Mouse (Mus musculus): ENCODE measurements around the gene Lgals7.
"Not testable (repeated sequence)": the region's sequence is repeated elsewhere in the genome, so short reads cannot be mapped to it uniquely, and the experiment has no call there.

Gene Lgals7

DNA sequence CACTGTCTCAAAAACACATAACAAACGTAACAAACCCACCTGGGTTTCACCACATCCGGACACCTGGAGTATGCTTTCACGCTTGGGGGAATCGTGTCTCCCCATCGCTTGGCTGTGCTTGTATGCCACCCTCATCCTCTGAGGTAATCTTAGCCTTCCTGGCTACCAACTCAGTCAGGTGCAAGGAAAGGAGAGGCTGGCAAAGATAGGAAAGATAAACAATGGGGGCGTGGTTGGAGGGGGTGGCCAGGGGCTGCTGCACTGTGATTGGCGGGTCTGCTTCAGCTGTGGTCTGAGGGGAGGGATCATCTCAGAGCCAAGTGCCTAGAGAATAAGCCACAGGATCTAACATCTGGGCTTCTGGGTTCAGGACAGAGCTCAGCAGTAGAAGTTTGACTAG, 16.0 kb downstream of the Lgals7 start:
- DNase-seq, result peak; percentile 61

GRCm38 (mm10) chr7:28880554-28880953, 16.9 kb downstream of the Lgals7 start:
- no peak for DNase-seq

- DNase-seq, result peak; percentile 61
These were observed 17.5 kb downstream of the Lgals7 start, which contains the start of gene Capn12 for GRCm38 (mm10) chr7:28881199-28881598. Capn12 (plus strand) TSS chr7:28881422.

GRCm38 (mm10) chr7:28883039-28883438, 19.4 kb downstream of the Lgals7 start:
- DNase-seq, result peak; percentile 51

- DNase-seq, result not testable (repeated sequence)
These were observed 20.1 kb downstream of the Lgals7 start for GRCm38 (mm10) chr7:28883704-28884103.

- peak; percentile 15 for DNase-seq
These were observed 22.8 kb downstream of the Lgals7 start for GRCm38 (mm10) chr7:28886486-28886885.

- peak; percentile 9 for DNase-seq
These were observed 25.1 kb downstream of the Lgals7 start for GRCm38 (mm10) chr7:28888701-28889161.

- DNase-seq, result no peak
These were observed 28.9 kb downstream of the Lgals7 start for GRCm38 (mm10) chr7:28892601-28893000.

GRCm38 (mm10) chr7:28893643-28894265, 30.1 kb downstream of the Lgals7 start:
- peak; percentile 37 for DNase-seq

DNA sequence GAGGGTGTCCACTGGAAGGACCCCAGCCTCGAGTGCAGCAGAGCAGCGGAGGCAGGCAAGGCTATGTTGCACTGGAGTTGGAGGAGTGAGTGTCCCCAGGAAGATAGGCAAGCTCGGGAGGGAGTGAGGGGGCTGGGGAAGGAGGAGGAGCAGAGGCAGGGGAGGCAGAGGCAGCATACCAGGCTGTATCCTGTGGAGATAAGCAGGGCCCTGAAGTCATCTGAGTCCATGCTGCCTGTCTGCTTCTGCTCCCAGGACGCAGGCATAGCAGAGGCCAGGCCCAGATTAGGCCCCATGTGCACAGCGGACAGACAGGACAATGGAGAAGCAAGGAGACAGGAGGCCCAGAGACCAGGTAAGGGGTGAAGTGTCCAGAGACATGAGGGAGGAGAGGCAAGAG, 31.3 kb downstream of the Lgals7 start:
- DNase-seq, result no peak

GRCm38 (mm10) chr7:28897661-28898060, 34.0 kb downstream of the Lgals7 start:
- no peak for DNase-seq

DNA sequence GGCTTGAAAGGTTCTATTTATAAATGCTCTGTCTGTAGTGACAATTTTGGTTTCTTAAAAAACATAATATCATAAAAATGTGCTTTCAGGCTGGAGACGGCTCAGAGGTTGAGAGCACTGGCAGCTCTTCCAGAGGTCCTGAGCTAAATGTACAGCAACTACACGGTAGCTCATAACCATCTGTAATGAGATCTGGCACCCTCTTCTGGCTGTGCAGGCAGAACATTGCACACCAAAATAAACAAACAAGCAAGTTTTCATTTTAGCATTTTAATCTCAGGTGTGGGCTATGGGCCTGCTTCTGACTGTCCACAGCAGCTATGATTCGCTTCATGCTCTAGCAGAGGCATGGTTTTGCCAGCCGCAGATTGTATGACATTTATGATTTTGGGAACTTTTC, 36.3 kb downstream of the Lgals7 start:
- DNase-seq, result peak; percentile 20

GRCm38 (mm10) chr7:28901311-28902125, 37.9 kb downstream of the Lgals7 start:
- no peak for DNase-seq

DNA sequence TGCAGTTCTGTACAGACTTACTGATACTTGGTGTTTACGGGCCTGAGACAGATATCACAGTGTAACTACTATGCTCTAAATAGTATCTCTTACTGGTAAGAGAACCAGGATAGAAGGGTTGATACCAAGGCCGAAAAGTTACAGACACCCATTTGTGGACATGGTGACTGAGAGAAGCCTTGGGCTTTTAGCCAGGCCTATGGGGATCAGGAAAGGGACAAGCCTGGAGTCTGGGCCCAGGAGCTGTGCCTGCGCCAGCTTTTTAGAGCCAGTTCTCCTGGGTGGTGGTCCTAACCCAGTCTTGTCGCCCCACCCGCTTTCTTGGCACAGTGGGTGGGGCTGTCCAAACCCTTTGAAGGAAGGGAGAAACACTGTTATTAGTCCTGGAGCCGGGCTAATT, 38.5 kb downstream of the Lgals7 start:
- no peak for DNase-seq

DNA sequence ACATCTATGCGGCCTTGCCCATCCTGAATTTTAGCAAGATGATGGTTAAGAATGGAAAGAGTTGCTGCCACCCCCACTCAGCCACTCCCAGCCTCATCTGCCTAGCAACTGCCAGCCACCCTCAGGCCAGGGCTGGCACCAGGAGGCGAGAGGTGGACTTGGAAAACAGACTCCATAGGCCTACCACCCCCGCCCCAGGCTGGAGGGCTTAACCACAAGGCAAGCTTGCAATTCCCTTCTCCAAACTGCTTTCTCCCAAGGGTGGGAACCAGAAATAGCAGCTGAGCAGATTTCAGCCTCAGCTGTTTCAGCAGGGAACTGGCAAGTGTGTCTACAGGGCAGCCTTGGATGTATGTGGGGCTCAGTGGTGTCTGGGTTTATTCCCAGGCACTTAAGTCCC, 39.2 kb downstream of the Lgals7 start:
- no peak for DNase-seq

GRCm38 (mm10) chr7:28903778-28904177, 40.1 kb downstream of the Lgals7 start:
- no peak for DNase-seq

- DNase-seq, result no peak
These were observed 43.5 kb downstream of the Lgals7 start for GRCm38 (mm10) chr7:28907195-28907594.

DNA sequence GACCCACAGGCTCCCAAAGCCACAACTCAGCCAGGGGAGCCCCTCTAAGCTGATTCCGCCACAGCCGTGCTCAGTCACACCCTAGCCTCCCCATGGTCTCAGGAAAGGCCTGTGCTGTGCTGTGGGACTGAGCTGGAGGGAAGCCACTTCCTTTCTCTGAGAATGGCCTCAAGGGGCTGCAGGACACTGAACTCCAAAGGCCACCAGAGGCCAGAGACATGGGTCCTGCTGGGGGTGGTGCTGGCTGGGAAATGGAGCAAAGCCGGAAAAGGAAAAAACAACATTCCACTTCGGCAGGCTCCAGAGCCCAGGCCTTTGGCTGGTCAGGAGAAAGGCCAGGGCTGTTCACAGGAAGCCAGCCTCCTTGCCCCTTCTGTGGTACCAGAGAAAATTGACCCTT, 48.0 kb downstream of the Lgals7 start:
- DNase-seq, result no peak

- DNase-seq, result no peak
These were observed 49.5 kb downstream of the Lgals7 start for GRCm38 (mm10) chr7:28913171-28913570.

Data from thymus, postnatal 14 days (tissue).